Mouse (Mus musculus) kidney, postnatal 10 days (tissue): ENCODE results near the gene Mvb12a.
A peak's percentile ranks its signal among the peaks of the same experiment; 100 is the strongest.

Source experiments
- DNase-seq: peaks from one replicate; pipeline ENCODE4 v3.0.0; 2021; ENCODE audit warnings: mixed read lengths

The Mvb12a gene

GRCm38 (mm10) chr8:71594324-71594722 lies 51.6 kb downstream of the Mvb12a start:
- no peak for DNase-seq

GRCm38 (mm10) chr8:71595862-71596261 lies 53.1 kb downstream of the Mvb12a start:
- peak; percentile 95 for DNase-seq

GRCm38 (mm10) chr8:71596384-71596783 lies 53.7 kb downstream of the Mvb12a start:
- DNase-seq, result no peak

GRCm38 (mm10) chr8:71596798-71597197 lies 54.1 kb downstream of the Mvb12a start:
- DNase-seq, result no peak

GRCm38 (mm10) chr8:71597451-71597850 lies 54.7 kb downstream of the Mvb12a start, which contains the start of gene Fam129c:
Fam129c (plus strand) TSS chr8:71597648.
- DNase-seq, result no peak
